Mouse (Mus musculus) midbrain, embryonic 16.5 days (tissue): ENCODE measurements around the gene Map7. TPM values are rescaled to one million over a fixed set of nuclear protein-coding genes. Genes with fewer than 3 reads are reported as not detected.

Experiments used
- ATAC-seq: fragments of 200-750 bp; cut with Nextera tagmentation; 2 replicates; pipeline ENCODE4 v1.8.0; 2017; ENCODE audit warnings: moderate TSS enrichment
- H3K27ac ChIP-seq: fragments of 300-500 bp; sonication (generic); 2 replicates; pipeline ENCODE4 v1.5.1; 2014; ENCODE audit warnings: mild to moderate bottlenecking, low read length, mixed read lengths
- H3K27me3 ChIP-seq: fragments of 300-500 bp; sonication (generic); 2 replicates; pipeline ENCODE4 v1.6.1; 2014; ENCODE audit warnings: low read depth, low read length, mixed read lengths; ENCODE audit not compliant: control insufficient read depth, insufficient read depth
- H3K36me3 ChIP-seq: fragments of 300-500 bp; sonication (generic); 2 replicates; pipeline ENCODE4 v1.6.1; 2014; ENCODE audit warnings: mild to moderate bottlenecking, low read length, moderate library complexity, mixed read lengths; ENCODE audit not compliant: control insufficient read depth, insufficient read depth
- H3K4me1 ChIP-seq: fragments of 300-500 bp; sonication (generic); 2 replicates; pipeline ENCODE4 v1.6.1; 2014; ENCODE audit warnings: mild to moderate bottlenecking, low read length, mixed read lengths; ENCODE audit not compliant: control insufficient read depth, insufficient read depth
- H3K4me2 ChIP-seq: fragments of 300-500 bp; sonication (generic); 2 replicates; pipeline ENCODE4 v1.6.1; 2014; ENCODE audit warnings: mild to moderate bottlenecking, low read length, mixed read lengths
- H3K4me3 ChIP-seq: fragments of 300-500 bp; sonication (generic); 2 replicates; pipeline ENCODE4 v1.5.1; 2014; ENCODE audit warnings: low read depth, mild to moderate bottlenecking, low read length, moderate library complexity, mixed read lengths
- H3K9ac ChIP-seq: fragments of 300-500 bp; sonication (generic); 2 replicates; pipeline ENCODE4 v1.6.1; 2014; ENCODE audit warnings: low read depth, low read length, mixed read lengths
- H3K9me3 ChIP-seq: fragments of 300-500 bp; sonication (generic); replicated peaks from 2 replicates; pipeline ENCODE4 v1.6.1; 2014; ENCODE audit warnings: mild to moderate bottlenecking, low read length, mixed read lengths; ENCODE audit not compliant: control insufficient read depth, poor library complexity, severe bottlenecking
- WGBS: fragments of 180-500 bp; shearing (Covaris S2); extraction: QIAGEN DNeasy Blood & Tissue Kit; methylation state at CpG from one replicate; pipeline ENCODE4 v1.1.7; 2014; 5-methylcytosine and 5-hydroxymethylcytosine counted together
- polyA plus RNA-seq: library from polyadenylated mRNA; unstranded; fragments of >200 nt; fragmentation: Nextera tagmentation; extraction: Ambion mirVana; gene quantifications from 2 replicates; pipeline ENCODE4 v1.2.1, GENCODE M21; 2015

Gene Map7
- polyA plus RNA-seq = 8.5 and 10.3 TPM in 2 replicates

- no peak within 1 kb of the TSS for H3K27ac ChIP-seq
- peaks cover 25% of the 10 kb centered on the region for H3K27me3 ChIP-seq
- 4% methylated on average over 46 of the region's 51 CpGs for WGBS
- no peaks in the 10 kb centered on the region for H3K36me3 ChIP-seq
- no peak; the same call in none of the 2 replicates for ATAC-seq
- H3K4me2 ChIP-seq = peak within 1 kb of the TSS; percentile 89
- H3K4me1 ChIP-seq = peaks cover 17% of the 10 kb centered on the region
- H3K9ac ChIP-seq = peak within 1 kb of the TSS; percentile 60
- H3K4me3 ChIP-seq = peak within 1 kb of the TSS; percentile 68
- H3K9me3 ChIP-seq = no peaks in the 10 kb centered on the region
These were observed at the start of gene Map7 for GRCm38 (mm10) chr10:20148130-20148772. Map7 (plus strand) TSS chr10:20148471.

- no peak overlapping the region for H3K9ac ChIP-seq
- no peak overlapping the region for H3K27ac ChIP-seq
- no peak for ATAC-seq
- H3K9me3 ChIP-seq = no peaks in the 10 kb centered on the region
- no peaks in the 10 kb centered on the region for H3K27me3 ChIP-seq
- no peak overlapping the region for H3K4me3 ChIP-seq
- H3K4me1 ChIP-seq = no peaks in the 10 kb centered on the region
- no peaks in the 10 kb centered on the region for H3K36me3 ChIP-seq
- 94% methylated on average over 6 of the region's 6 CpGs for WGBS
- no peak overlapping the region for H3K4me2 ChIP-seq
These were observed 46.8 kb upstream of the Map7 start for GRCm38 (mm10) chr10:20101456-20101855.

GRCm38 (mm10) chr10:20104271-20104931, 43.9 kb upstream of the Map7 start:
- Histone ChIP-seq H3K4me2 (no peak overlapping the region), H3K9ac (no peak overlapping the region), H3K9me3 (no peaks in the 10 kb centered on the region), H3K4me3 (no peak overlapping the region), H3K27ac (no peak overlapping the region), H3K27me3 (no peaks in the 10 kb centered on the region), H3K36me3 (no peaks in the 10 kb centered on the region), H3K4me1 (no peaks in the 10 kb centered on the region)
- ATAC-seq = no peak
- 83% methylated on average over 8 of the region's 8 CpGs for WGBS

GRCm38 (mm10) chr10:20105575-20105974, 42.7 kb upstream of the Map7 start:
- ATAC-seq = no peak
- no peak overlapping the region for H3K4me3 ChIP-seq
- H3K4me2 ChIP-seq = no peak overlapping the region
- H3K9ac ChIP-seq = no peak overlapping the region
- no peaks in the 10 kb centered on the region for H3K4me1 ChIP-seq
- H3K27me3 ChIP-seq = no peaks in the 10 kb centered on the region
- WGBS = 83% methylated on average over 4 of the region's 4 CpGs
- no peak overlapping the region for H3K27ac ChIP-seq
- H3K9me3 ChIP-seq = no peaks in the 10 kb centered on the region
- H3K36me3 ChIP-seq = no peaks in the 10 kb centered on the region

- H3K27ac ChIP-seq = no peak overlapping the region
- no peak overlapping the region for H3K9ac ChIP-seq
- WGBS = 90% methylated on average over 14 of the region's 14 CpGs
- no peak overlapping the region for H3K4me2 ChIP-seq
- H3K27me3 ChIP-seq = no peaks in the 10 kb centered on the region
- no peak overlapping the region for H3K4me3 ChIP-seq
- ATAC-seq = no peak
- H3K9me3 ChIP-seq = no peaks in the 10 kb centered on the region
- H3K36me3 ChIP-seq = no peaks in the 10 kb centered on the region
- H3K4me1 ChIP-seq = no peaks in the 10 kb centered on the region
These were observed 41.2 kb upstream of the Map7 start for GRCm38 (mm10) chr10:20107031-20107430.

- ATAC-seq = no peak
- Histone ChIP-seq H3K9me3 (no peaks in the 10 kb centered on the region), H3K9ac (no peak overlapping the region), H3K4me2 (no peak overlapping the region), H3K4me1 (no peaks in the 10 kb centered on the region), H3K27ac (no peak overlapping the region), H3K27me3 (no peaks in the 10 kb centered on the region), H3K36me3 (no peaks in the 10 kb centered on the region), H3K4me3 (no peak overlapping the region)
- 85% methylated on average over 5 of the region's 5 CpGs for WGBS
These were observed 36.8 kb upstream of the Map7 start for GRCm38 (mm10) chr10:20111508-20111907.

- Histone ChIP-seq H3K9me3 (no peaks in the 10 kb centered on the region), H3K27ac (no peak overlapping the region), H3K4me2 (no peak overlapping the region), H3K27me3 (no peaks in the 10 kb centered on the region), H3K36me3 (no peaks in the 10 kb centered on the region), H3K9ac (no peak overlapping the region), H3K4me1 (no peaks in the 10 kb centered on the region), H3K4me3 (no peak overlapping the region)
- ATAC-seq = no peak
- WGBS = 85% methylated on average over 18 of the region's 18 CpGs
These were observed 36.0 kb upstream of the Map7 start for GRCm38 (mm10) chr10:20112026-20112973.

- H3K4me3 ChIP-seq = no peak overlapping the region
- no peaks in the 10 kb centered on the region for H3K4me1 ChIP-seq
- no peaks in the 10 kb centered on the region for H3K9me3 ChIP-seq
- H3K4me2 ChIP-seq = no peak overlapping the region
- H3K36me3 ChIP-seq = no peaks in the 10 kb centered on the region
- H3K27me3 ChIP-seq = no peaks in the 10 kb centered on the region
- no peak overlapping the region for H3K9ac ChIP-seq
- 93% methylated on average over 15 of the region's 15 CpGs for WGBS
- no peak for ATAC-seq
- no peak overlapping the region for H3K27ac ChIP-seq
These were observed 28.5 kb upstream of the Map7 start for GRCm38 (mm10) chr10:20119504-20120425.
